Mouse (Mus musculus): ENCODE results near the gene Rabepk. TPM values are rescaled to one million over a fixed set of nuclear protein-coding genes. Genes with fewer than 3 reads are reported as not detected.
A peak's percentile ranks its signal among the peaks of the same experiment; 100 is the strongest.
"Not testable (repeated sequence)": the region's sequence is repeated elsewhere in the genome, so short reads cannot be mapped to it uniquely, and the experiment has no call there.

Rabepk gene
- polyA plus RNA-seq, 1 experiment, result 431 TPM

GRCm38 (mm10) chr2:34801516-34802482 lies 2.1 kb upstream of the Rabepk start:
- Histone ChIP-seq H3K27me3 (ENCODE audit: control insufficient read depth, insufficient read depth, low read length) (no peaks in the 10 kb centered on the region), H3K4me1 (ENCODE audit: control insufficient read depth, insufficient read depth, low read length) (peaks cover 10% of the 10 kb centered on the region), H3K27ac (ENCODE audit: control insufficient read depth, insufficient read depth, low read depth, low read length) (peak overlapping the region; percentile 87), H3K36me3 (ENCODE audit: control insufficient read depth, insufficient read depth, low read length) (no peaks in the 10 kb centered on the region; the same call in 1 of the 2 replicates), H3K4me3 (ENCODE audit: control insufficient read depth, low read depth, low read length) (peak overlapping the region; percentile 87)
- peak; percentile 99 for TF ChIP-seq POLR2A (IDR thresholded peaks at IDR 0.05; ENCODE audit: control insufficient read depth, low read depth, low read length)
- no peak for TF ChIP-seq CTCF (IDR thresholded peaks at IDR 0.05; ENCODE audit: control insufficient read depth, insufficient read depth, insufficient replicate concordance, low read depth, low read length)

DNA sequence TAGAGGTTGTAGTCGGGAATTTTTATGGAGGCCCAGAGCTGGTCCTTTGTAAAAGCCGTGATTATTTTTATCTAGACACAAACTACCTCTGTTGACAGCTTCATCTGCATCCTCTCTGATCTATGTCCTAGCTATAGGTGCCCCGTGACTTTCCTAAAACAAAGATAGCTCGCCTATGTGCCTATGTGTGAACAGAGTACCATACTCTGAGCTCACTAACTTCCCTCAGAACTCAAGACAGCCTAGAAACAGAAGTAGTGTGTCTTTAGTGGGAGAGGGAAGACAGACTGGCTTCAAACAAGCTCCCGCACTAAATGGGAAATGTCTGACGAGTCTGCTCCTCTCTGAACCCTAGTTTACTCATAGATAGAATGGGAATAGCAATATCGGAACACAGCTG lies 659 bp upstream of the Rabepk start:
- Histone ChIP-seq H3K27ac (ENCODE audit: control insufficient read depth, insufficient read depth, low read depth, low read length) (peak overlapping the region; percentile 52), H3K27me3 (ENCODE audit: control insufficient read depth, insufficient read depth, low read length) (no peaks in the 10 kb centered on the region), H3K4me1 (ENCODE audit: control insufficient read depth, insufficient read depth, low read length) (peaks cover 10% of the 10 kb centered on the region), H3K36me3 (ENCODE audit: control insufficient read depth, insufficient read depth, low read length) (no peaks in the 10 kb centered on the region; the same call in 1 of the 2 replicates), H3K4me3 (ENCODE audit: control insufficient read depth, low read depth, low read length) (peak overlapping the region; percentile 63; the same call in 1 of the 2 replicates)
- no peak for TF ChIP-seq POLR2A (IDR thresholded peaks at IDR 0.05; ENCODE audit: control insufficient read depth, low read depth, low read length)

- Histone ChIP-seq H3K27me3 (ENCODE audit: control insufficient read depth, insufficient read depth, low read length) (no peaks in the 10 kb centered on the region), H3K36me3 (ENCODE audit: control insufficient read depth, insufficient read depth, low read length) (no peaks in the 10 kb centered on the region; the same call in 1 of the 2 replicates), H3K27ac (ENCODE audit: control insufficient read depth, insufficient read depth, low read depth, low read length) (no peak overlapping the region), H3K4me1 (ENCODE audit: control insufficient read depth, insufficient read depth, low read length) (peaks cover 7% of the 10 kb centered on the region), H3K4me3 (ENCODE audit: control insufficient read depth, low read depth, low read length) (no peak overlapping the region)
- TF ChIP-seq POLR2A (IDR thresholded peaks at IDR 0.05; ENCODE audit: control insufficient read depth, low read depth, low read length) (no peak), CTCF (IDR thresholded peaks at IDR 0.05; ENCODE audit: control insufficient read depth, insufficient read depth, insufficient replicate concordance, low read depth, low read length) (no peak)
Observed at GRCm38 (mm10) chr2:34795426-34795825, 4.3 kb downstream of the Rabepk start.

DNA sequence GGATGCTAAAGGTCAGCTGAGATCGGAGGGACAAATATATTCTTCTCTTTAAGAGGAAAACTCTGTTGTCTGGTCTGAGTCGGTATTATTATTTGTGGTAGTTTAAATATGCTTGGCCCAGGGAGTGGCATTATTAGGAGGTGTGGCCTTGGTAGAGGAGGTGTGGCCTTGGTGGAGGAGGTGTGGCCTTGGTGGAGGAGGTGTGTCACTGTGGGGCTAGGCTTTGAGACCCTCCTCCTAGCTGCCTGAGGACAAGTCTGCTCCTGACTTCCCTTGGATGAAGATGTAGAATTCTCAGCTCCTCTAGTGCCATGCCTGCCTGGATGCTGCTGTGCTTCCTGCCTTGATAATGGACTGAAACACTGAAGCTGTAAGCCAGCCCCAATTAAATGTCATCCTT lies 5.2 kb downstream of the Rabepk start:
- Histone ChIP-seq H3K36me3 (ENCODE audit: control insufficient read depth, insufficient read depth, low read length) (no peaks in the 10 kb centered on the region; the same call in 1 of the 2 replicates), H3K4me3 (ENCODE audit: control insufficient read depth, low read depth, low read length) (no peak overlapping the region), H3K27me3 (ENCODE audit: control insufficient read depth, insufficient read depth, low read length) (no peaks in the 10 kb centered on the region), H3K4me1 (ENCODE audit: control insufficient read depth, insufficient read depth, low read length) (peaks cover 3% of the 10 kb centered on the region; the same call in 1 of the 2 replicates), H3K27ac (ENCODE audit: control insufficient read depth, insufficient read depth, low read depth, low read length) (no peak overlapping the region)
- no peak for TF ChIP-seq POLR2A (IDR thresholded peaks at IDR 0.05; ENCODE audit: control insufficient read depth, low read depth, low read length)
- no peak for TF ChIP-seq CTCF (IDR thresholded peaks at IDR 0.05; ENCODE audit: control insufficient read depth, insufficient read depth, insufficient replicate concordance, low read depth, low read length)

GRCm38 (mm10) chr2:34792543-34792942 lies 7.2 kb downstream of the Rabepk start:
- not testable (repeated sequence) for H3K27ac ChIP-seq (ENCODE audit: control insufficient read depth, insufficient read depth, low read depth, low read length)

GRCm38 (mm10) chr2:34790282-34790681 lies 9.4 kb downstream of the Rabepk start:
- Histone ChIP-seq H3K4me3 (ENCODE audit: control insufficient read depth, low read depth, low read length) (no peak overlapping the region), H3K27me3 (ENCODE audit: control insufficient read depth, insufficient read depth, low read length) (no peaks in the 10 kb centered on the region), H3K4me1 (ENCODE audit: control insufficient read depth, insufficient read depth, low read length) (no peaks in the 10 kb centered on the region), H3K36me3 (ENCODE audit: control insufficient read depth, insufficient read depth, low read length) (no peaks in the 10 kb centered on the region; the same call in 1 of the 2 replicates), H3K27ac (ENCODE audit: control insufficient read depth, insufficient read depth, low read depth, low read length) (no peak overlapping the region)
- TF ChIP-seq CTCF (IDR thresholded peaks at IDR 0.05; ENCODE audit: control insufficient read depth, insufficient read depth, insufficient replicate concordance, low read depth, low read length) (no peak), POLR2A (IDR thresholded peaks at IDR 0.05; ENCODE audit: control insufficient read depth, low read depth, low read length) (no peak)

More at GRCm38 (mm10) chr2:34792543-34792942, 7.2 kb downstream of the Rabepk start:
- H3K27me3 ChIP-seq (ENCODE audit: control insufficient read depth, insufficient read depth, low read length); H3K4me3 ChIP-seq (ENCODE audit: control insufficient read depth, low read depth, low read length); H3K36me3 ChIP-seq (ENCODE audit: control insufficient read depth, insufficient read depth, low read length); H3K4me1 ChIP-seq (ENCODE audit: control insufficient read depth, insufficient read depth, low read length): not testable (repeated sequence)

- Histone ChIP-seq H3K27ac (ENCODE audit: control insufficient read depth, insufficient read depth, low read depth, low read length) (no peak overlapping the region), H3K36me3 (ENCODE audit: control insufficient read depth, insufficient read depth, low read length) (no peaks in the 10 kb centered on the region; the same call in 1 of the 2 replicates), H3K27me3 (ENCODE audit: control insufficient read depth, insufficient read depth, low read length) (no peaks in the 10 kb centered on the region), H3K4me3 (ENCODE audit: control insufficient read depth, low read depth, low read length) (peak overlapping the region; percentile 78; the same call in 1 of the 2 replicates), H3K4me1 (ENCODE audit: control insufficient read depth, insufficient read depth, low read length) (no peaks in the 10 kb centered on the region)
- TF ChIP-seq CTCF (IDR thresholded peaks at IDR 0.05; ENCODE audit: control insufficient read depth, insufficient read depth, insufficient replicate concordance, low read depth, low read length) (peak; percentile 83; the same call in 1 of the 2 replicates), POLR2A (IDR thresholded peaks at IDR 0.05; ENCODE audit: control insufficient read depth, low read depth, low read length) (no peak)
Observed at GRCm38 (mm10) chr2:34784085-34784484, 15.6 kb downstream of the Rabepk start.
